Mouse (Mus musculus): ENCODE results near the gene Chl1.

Gene Chl1

DNA sequence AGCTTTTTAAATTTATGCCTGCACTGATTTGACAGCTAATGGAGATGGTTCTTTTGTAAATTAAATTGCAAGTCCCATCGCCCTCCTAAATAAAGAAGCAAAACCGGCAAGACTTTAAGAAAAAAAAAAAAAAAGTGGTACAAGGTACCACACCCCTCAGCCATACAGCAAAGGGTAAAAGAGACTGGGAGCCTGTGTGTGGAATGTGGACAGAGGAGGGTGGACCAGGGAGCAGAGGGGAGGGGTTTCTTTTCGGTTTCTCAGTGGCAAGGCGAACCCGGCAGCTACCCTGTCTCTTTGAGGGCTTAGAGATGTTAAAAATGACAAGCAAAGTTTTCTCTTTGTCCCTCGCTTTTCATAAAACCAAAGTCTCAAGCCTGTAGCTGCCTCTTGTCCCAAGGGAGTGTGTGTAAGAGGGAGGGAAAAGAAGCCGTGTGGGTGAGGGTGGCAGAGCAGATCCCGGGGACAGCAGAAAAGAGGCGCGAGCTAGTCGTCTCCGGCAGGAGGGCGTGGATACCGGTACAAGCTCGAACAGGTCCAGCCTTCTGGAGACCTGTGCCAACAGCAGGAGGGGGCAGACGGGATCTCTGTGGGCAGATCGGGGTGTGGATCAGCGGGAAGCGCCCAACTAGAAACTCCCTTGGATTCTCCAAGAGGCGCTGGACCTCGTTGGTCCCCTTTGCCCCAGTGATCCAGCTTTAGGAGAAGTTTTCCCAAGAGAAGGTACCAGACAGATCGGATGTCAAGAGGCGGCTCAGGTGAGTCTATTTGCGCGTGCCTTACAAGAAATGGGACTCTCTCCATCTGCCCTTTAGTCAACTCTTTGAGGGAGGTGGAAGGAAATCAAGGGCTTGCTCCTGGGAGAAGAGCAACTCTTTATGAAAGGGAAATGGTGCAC, at the start of gene Chl1:
Chl1 (plus strand) TSS at position 195 of the 898 bp plus-strand sequence.
- DNase-seq, result peak; percentile 43

DNA sequence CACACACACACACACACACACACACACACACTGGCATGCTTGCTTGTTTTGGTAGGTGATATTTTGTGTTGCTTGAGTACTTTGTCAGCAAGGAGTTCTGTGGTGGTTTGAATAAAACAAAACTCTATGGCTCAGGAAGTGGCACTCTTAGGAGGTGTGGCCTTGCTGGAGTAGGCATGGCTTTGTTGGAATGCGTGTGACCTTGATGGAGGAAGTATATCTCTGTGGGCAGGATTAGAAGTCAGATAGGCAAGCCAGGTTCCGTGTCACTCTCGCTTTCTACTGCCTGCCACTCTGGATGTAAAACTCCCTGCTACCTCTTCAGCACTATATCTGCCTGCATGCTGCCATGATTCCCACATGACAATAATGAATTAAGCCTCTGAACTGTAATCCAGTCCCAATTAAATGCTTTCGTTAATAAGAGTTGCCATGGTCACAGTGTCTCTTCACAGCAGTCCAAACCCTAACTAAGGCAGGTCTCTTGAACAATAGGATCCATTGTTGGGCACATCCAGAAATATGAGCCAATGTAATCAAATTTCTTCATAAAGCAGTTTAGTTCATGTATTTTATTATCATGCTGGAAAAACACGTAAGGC, 44.8 kb upstream of the Chl1 start:
- DNase-seq, result no peak

DNA sequence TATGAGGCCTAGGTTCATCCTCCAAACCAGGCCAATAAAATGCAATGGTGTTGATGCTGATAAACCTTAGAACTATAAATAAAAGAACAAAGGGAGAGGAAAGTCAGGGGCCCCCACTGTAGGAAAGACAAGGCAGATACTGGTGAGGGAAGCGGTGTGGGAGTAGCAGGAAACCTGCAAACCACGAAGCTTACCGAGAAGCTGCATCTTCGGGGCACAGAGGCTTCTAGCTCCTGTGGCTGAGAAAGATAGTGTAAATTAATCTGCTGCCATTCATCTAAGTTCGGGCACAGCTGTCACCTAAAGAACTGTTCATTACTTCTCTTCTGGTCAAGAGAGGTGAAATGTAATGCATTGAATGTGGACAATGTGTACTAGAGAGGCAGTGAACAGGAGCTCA, 37.1 kb upstream of the Chl1 start:
- no peak for DNase-seq

DNA sequence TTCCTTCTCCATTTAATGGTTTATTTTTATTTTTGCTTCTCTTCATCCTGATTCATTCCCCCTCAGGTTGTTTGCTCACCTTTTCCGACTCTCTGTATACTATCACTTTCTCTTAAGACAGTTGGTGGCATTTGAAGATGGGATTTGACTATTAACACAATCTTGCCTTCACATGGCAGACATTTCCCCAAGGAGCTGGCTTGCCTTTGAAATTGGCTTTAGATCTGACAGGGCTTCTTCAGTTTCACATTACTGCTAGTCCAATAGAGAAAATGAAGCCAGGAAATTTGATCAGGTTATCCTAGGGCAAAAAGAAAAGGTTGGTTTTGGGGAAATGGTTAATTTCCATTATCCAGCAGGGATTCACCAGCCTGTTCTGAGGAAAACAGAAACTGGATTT, 23.2 kb upstream of the Chl1 start:
- DNase-seq, result no peak

DNA sequence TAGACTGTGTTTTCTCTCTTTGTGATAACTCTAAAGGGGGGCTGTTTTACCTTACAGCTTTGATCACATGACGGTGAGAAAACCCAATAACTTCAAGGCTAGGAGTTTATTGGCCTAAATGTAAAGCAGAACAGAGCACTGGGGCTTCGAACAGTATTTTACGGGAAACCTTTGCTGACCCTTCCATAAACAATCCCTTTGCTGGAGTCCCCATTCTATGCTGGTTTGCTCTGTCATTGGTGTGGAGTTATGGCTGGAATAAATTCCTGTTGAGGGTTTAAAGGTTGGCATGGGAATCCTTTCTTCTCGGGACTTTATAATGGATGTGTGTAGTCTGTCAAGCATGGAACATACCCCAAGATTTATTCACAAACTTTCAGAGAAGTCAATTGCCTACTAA, 12.0 kb upstream of the Chl1 start:
- no peak for DNase-seq

DNA sequence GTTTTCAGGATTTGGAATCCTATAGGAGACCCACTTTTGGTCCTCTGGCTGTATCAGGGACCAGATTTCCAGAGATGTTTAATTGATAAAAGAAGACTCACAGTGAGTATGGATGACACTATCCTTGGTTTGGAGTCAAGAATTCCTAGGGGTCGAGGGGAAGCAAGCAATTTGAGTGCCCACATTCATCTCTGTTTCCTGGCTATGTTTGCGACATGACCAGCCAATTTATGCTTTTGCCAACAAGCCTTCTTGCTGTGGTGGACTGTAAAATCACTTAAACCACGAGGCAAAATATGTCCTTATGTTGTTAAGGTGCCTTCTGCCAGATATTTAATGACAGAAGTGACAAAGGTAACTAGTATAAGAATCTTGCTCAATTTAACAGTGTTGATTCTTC, 6.3 kb upstream of the Chl1 start:
- no peak for DNase-seq

DNA sequence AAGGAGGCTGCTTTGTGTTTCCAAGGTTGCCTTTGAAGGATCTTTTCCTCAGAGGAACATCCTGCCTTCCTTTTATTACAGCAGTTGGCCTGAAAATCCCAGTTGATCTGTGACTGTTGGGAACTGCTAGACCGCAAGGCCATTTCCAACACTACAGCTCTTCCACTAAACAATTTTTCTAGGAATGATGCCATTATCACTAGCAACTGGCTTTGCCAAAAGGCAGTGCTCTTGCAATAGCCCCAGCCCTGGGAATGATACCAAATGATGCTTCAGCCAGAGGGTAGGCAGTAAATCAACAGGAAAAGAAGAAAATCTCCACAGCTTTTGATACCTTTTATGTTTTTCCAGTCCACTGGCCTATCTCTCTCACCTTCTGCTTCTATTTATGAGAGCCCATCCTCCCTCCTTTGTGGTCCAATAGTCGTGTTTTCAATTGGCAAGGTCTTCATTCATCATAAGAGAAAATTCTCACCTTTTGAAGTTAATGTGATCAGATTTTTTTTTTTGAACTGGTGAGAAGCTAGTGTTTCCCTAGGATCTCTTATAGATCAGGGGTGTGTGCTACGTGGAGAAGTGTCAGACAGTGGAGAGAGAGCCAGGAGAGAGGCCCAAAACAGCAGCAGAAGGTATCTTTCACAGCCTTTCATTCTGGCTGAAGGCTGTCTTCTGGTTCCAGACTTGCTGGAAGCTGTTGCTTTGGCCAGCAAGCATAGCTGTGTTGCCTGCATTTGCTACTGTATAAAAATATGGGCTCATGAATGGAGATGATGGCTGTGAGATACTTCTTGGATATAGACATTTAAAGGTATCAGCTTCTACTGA, 2.4 kb upstream of the Chl1 start:
- DNase-seq, result no peak

DNA sequence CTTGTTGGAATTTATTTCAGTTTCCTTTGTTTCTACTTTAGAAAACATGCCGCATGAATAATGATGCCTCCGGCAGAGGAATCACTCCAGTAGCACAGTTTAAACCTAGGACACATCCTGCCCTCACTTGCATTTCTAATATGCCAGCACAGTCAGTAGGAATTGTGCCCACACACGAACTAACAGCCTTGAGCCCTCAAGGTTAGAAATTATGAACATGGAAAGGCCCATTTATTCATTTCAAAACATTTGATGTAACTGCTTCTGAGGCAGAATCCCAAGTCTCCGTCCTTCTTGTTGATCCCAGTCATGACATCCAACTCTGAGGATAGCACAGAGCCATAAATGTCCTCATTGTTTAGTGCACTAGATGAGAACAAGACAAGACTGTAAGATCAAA, 790 bp upstream of the Chl1 start:
- no peak for DNase-seq

DNA sequence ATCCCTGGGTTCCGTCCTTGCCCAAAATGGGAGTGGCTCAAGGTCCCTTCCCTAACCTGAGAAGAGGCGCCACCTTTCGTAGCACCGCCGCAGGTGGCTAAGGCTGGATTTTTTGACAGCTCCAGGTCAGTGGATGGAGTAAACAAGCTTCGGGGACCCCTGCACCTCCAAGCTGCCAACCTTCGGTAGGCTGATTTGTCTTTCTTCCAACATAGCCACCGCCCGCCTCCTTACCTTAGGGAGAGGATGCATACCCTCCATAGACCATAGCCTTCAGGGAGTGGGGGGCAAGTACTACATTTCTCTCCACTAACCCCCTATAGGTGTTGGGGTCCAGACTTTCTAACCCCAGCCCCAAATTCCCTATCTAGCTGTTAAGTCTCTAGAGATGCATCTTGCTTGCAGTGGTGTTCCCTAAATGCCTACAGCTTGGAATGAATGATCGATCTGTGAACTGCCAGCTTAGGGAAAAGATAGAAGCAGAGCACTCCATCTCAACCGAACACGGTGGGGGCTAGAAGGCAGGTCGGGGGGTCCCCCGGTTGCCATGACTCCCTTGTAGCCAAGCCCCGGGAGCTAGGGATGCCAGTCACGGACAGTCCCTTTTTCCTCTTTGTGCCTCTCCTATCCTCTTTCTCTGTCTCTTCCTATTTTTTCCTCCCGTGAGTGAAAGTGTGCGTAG, 1.0 kb downstream of the Chl1 start:
- DNase-seq, result peak; percentile 15

DNA sequence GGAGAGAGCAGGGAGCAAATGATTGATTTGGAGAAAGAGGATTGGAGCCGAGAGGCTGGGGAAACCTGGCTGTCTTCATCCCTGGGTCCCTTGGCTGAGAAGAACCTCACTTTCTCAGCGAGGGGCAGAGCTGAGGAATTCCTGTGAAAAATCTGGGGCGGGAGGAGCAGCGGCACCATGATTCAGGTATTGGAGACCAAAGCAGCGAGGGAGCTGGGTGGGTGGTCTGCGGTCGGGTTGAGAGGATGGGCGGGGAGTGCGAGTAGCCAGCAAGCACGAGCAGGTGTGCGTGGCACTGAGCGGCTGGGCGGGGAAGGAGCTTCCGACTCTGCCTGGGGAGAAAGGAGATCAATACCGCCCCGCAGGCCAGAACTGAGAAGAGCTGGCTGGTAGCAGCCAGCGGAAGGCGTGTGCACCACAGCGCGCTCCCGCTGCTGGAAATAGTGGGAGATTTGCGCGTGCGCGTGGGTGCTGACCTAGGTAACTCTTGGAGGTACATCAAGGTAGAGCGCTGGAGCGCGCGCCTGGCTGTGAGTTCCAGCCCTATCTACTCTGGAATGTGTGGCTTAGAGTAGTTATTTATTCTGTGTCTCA, 1.7 kb downstream of the Chl1 start:
- peak; percentile 74 for DNase-seq

DNA sequence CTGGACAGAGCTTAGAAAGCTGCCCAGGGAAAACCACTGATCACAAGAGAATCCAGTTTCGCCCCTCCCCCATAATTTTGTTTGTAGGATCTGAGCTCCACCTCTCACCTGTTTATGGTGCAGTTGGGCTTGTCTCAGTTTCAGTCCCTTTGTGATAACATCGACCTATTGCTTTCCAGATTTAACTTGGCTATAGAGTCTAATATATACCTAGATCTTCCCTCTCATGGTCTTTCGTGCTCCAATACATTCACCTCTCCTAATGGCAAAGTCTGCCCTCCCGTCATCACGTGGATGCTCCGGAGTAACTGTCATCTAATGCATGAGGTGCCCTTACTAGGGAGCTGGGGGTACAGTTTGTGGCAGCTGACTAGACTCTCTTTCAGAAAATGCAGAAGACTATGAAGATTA, 2.5 kb downstream of the Chl1 start:
- no peak for DNase-seq

DNA sequence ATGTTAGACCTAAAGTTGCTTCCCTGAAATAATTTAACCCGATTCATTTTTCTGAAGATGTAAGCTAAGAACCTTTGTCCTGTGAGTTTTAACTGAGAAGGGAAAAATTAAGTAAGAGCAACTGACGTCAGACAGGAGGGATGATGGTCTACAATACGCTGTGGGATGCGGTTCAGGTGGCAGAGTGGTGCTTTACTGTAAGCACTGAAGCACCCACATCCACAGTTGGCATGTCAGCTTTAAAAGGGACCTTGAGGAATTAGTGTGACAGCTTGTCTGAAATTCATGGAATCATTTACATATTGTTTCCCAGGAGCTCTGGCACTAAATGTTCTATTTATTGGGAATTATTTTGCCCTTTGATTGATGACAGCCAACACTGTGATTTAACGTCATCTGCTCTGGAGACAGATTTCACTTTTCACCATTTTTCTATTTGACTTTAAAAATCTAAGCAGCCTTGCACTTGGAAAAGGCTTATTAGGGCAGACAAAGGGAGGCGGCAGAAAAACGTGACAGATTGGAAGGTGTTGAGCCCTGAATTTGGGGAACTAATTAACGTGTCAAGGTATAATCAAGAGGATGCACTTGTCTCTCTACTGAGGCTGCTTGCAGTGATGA, 3.3 kb downstream of the Chl1 start:
- DNase-seq, result no peak

DNA sequence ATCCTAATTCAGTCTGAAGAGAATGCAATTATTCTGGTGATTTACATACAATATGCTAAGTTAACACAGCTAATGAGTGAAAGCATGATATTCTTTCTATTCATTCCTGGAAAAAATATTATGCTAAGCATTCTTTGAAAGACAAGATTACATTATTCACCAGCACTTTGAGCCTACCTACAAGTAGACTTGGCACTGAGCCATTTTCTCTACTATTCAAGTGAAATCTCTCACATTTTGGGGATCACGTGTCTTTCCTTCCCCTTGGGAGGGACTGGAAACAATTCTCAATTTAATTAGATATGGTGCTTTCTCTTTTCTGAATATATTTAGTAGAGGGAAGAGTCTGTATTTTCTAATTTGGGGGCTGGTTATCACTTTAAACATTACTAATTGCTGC, 4.0 kb downstream of the Chl1 start:
- DNase-seq, result no peak

DNA sequence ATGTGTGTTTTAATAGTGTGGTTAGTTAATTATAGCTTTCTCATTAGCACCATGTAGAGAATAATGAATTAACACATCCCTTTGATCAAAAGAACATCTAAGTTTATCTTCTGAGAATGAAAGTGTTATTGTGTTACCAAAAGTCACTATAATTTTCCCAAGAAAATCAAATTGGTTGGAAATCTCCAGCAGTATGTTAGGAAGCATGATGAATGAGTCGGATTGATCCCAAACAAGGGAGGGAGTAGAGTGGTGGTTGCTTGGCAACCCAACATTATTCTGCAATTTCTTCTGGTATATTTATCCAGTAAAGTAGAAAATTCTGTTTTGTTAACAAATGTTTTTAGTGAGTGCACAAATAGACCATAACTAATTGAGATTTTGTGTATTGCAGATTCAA, 4.4 kb downstream of the Chl1 start:
- no peak for DNase-seq

DNA sequence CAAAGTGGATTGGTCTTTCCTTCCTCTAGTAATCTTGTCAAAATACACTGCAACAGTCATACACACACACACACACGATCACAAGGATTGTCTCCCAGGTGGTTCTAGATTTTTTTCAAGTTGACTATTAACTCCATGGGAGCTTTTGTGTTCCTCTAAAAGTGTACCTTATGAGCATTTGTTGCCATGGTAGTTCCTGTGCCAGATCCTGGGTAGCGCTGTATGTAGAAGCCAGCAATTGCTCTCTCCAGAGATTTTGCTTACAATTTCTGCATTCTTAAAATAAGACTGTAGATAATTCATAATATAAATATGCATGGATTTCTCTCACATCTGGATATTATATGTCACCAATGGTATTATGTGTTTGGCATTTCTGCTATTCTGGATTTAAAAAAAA, 9.2 kb downstream of the Chl1 start:
- DNase-seq, result peak; percentile 13

DNA sequence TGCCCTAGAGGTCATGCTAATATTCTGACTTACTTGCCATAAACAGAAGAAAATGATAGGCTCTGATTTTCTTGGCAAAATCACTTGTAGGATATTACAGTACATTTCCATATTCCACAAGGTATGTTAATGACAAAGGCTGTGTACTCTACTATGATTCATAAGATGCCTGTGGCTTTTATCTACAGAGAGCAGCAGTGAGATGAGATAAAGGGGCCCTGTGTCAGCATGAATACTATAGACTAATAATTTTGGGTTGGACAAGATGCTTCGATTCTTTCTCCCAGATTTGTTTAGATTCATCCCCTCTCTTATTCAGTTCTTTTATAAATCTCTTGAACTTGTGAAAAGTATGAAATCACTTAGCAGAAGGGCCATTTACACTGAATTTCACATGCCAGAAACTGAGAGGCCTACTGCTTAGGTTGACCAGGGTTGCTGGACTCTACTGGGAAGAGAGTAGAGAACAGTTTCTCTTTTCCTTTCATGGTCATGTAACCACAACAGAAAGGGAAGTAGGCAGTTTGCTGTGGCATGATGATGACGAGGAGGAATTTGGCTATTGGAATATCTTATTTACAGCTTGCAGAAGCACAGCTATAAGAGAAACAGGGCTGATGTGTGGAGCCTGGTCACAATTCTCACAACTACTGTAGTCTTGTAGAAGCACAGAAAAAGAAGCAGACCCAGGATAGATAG, 15.1 kb downstream of the Chl1 start:
- DNase-seq, result no peak

DNA sequence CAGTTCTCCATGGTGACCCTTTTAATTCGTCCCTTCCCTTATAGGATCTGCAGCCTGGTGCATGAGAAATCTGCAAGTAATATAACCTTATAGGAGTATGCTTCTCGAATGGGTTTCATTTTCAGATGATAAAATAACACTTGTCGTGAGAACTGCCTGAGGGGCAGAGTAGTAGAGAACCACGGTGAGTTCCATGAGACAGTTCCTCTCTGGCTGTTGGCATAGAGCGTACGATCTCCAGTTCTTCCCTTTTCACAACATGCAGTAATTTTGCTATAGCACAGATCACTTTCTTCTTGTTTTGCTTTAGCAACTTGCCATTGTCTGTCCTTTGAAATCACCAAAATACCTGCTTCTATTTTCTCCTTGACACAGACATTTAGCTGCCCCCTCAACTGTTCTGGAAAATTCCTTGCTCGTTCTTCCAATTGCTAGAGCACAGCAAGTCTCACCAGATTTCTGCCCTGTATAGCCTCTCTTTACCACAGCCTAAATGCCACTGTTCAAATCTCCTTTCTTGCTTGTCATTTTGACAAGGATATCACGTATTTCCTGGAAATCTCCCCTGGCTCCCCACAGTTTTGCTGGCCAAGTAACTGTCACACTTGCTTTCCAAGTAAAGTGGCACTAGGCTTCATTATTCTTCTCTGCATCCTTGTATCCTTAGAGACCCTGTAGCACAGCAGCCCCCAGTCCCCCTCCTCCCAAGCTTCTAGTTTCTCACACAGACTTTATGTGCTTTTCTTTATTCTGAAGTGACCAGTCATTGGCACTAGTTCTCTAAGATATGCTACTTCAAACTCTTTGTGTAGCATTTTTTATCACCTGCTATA, 16.8 kb downstream of the Chl1 start:
- DNase-seq, result no peak

DNA sequence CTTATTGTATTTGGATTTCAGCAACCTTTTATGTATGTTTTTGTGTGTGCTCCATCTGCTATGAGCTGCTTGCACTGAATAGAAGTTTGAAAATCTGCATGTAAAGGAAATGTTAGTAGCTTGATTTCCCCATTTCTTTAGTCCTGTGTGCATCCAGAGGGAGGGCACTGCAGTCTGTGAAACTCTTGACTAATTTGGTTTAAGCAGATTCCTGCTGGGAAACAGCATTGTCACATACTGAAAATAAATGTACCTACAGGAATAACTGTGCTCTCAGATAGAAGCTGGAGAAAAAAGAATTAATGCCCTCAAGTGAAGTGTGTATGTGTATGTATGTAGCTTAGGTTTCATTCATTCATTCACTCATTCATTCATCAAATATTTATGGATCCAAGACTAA, 22.7 kb downstream of the Chl1 start:
- DNase-seq, result no peak

DNA sequence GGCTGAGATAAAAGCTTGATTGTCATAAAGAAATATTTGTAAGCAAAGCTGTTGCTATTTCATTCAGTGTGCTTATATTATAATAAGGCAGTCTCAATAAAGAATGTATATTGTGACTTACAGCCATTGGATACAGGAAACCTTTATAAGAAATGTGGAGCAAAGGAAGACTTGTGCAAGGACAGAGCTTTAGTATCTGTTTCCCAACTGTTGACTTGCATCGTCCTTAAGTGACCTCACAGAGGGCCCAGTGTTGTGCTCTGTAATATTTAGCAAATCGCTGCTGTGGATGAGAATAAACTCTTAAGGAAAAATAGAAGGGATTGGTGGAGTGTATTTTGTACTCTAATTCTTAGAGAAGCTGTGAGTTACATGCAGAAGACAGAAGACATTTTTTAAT, 23.6 kb downstream of the Chl1 start:
- no peak for DNase-seq

DNA sequence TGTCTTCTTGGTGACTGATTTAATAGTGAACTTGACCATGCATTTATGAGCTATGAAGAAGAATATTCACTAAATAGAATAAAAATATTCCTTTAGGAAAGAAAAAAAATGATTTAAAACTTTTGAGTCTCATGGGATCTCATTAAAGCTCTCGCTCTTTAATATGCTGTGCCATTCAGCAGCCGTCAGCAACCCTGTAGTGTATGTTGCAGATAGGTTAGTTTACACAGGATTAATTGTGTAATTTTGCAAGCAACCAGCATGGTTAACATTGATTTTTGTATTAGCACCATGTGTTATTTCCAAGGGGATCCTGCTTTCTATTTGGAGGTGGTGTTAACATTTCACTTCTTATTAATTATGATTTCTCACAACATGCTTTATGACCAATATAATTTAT, 32.2 kb downstream of the Chl1 start:
- DNase-seq, result no peak

DNA sequence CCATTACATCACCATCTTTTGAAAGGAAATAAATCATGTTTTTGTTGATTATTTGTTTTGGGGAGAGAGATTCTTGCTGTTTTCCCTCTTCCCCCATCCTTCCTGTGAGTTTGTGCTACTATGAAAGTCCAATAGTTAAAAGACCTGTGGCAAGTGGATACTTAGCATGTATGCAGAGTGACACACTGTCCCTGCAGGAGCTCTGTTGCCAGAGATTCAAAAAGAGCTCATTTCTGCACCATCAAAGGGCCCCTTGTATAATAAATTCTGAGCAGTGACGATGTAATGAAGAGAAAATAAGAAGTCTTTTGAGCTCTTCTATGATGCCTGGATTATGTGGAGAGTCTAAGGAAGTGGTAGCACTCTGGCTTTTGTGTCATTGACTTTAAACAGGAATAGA, 33.4 kb downstream of the Chl1 start:
- DNase-seq, result no peak
